Mouse (Mus musculus) frontal cortex, postnatal 10 days (tissue): ENCODE measurements around the gene Itgb2.
A peak's percentile ranks its signal among the peaks of the same experiment; 100 is the strongest.

Source experiments
- DNase-seq, 2 experiments: peaks; one replicate each; pipeline ENCODE4 v3.0.0; 2022; ENCODE audit warnings: low spot score in 2 of 2, mixed read lengths in 1 of 2

Gene Itgb2

DNA sequence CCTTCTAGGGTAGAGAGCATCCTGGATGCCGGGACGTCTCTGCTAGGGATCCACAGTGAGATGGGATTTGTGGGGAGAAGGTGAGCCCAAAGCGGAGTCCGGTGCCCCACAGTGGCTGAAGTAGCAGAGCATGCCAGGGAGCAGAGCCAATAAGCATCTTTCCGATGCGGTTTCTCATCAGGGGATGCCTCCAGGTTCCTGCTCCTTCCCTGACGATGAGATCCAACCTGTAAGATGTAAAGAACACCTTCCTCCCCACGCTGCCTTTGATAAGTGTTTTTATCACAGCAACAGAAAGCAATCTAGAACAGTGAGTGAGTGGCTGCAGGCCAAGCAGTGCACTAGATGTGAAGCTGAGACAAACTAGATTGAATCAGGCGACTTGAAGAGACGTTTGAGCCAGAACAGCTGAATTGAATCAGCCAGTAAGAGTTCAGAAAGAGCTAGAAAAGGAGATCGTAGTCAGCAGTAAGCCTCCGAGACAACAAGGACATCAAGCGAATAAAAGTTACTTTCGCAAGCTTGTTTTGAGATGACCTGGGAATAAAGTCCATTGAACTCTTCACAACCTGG is 13.6 kb upstream of the Itgb2 start:
- DNase-seq = peak in 1 of 2 experiments; percentile 7

DNA sequence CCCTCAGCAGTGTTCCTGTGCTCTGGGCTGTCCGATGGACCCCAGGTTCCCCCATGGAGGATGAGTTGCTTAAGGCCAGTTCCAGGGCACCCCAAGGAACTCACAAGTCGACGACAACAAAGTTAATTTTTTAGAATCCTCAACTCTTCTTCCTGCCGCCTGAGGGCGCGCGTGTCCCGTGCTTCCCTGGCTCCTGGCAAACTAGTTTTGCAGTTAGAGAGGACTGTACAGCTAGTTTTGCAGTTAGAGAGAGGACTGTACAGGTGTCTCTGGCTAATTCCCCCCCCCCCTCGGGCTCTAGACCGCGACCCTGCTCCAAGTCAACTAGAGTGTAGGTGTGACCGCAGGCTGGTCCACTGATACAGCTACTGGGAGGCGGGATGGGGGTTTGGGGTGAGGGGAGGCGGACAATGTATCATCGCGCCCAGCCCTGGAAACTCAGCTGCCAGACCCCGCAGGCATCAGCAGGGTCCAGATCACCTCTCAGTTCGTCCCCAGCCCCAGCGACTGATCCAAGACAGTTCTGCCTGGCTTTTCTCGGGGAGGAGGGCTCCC is 12.9 kb upstream of the Itgb2 start:
- DNase-seq = peak in 1 of 2 experiments; percentile 53

DNA sequence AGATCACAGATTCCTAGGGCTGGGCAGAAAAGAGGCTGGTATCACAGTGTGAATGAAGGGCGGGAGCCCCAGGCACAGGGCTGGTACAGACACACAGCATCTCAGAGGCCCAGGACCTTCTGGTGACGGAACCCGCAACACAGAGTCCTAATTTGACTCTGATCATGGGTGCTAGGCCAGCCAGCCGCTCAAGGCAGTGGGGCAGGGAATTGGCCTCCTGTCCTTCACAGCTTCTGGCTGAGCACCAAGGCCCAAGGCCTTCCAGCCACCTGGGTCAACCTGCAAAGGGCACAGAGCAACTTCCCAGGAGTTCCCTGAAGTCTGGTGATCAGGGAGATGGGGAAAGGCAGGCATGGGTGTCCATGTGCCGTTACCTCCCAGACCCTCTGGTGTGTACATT is 12.3 kb upstream of the Itgb2 start:
- DNase-seq = peak in 1 of 2 experiments; percentile 10

DNA sequence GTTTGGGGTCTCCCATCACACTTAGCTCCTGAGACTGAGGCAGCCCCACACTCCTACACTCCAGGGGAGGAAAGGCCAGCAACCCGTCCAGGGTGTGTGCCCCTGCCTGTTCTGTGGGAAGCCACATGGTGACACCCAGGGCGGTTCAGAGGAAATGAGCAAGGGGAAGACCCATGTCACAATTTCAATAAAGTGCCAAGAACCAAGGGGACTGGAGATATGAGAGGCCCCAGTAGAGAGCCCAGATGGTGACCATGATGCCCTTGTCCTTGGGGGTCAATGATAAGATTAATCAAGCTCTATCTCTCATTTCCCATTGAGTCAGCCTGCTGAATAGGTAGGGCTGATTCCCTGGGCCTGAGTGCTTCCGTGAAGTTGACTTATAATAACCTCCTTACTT is 10.9 kb upstream of the Itgb2 start:
- no peak for DNase-seq

DNA sequence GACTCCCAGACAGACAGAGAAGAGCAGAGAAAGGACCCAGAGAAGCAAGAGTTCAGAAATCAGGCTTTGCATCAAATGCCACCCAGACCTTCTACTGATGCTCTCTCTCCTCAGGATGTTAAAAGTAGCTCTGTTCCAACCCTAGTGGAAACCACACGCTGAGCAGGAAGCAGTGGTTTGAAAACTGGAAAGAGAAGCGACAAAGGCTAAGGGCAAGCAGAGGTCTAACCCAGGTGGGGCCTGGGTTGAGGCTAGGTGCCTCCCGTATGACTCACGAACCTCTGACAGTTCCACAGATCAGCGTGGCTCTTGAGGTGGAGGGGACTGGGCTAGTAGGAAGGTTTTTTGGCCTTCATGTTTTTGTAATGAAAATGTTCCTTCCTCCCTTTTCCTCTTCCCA is 9.6 kb upstream of the Itgb2 start:
- DNase-seq = no peak

DNA sequence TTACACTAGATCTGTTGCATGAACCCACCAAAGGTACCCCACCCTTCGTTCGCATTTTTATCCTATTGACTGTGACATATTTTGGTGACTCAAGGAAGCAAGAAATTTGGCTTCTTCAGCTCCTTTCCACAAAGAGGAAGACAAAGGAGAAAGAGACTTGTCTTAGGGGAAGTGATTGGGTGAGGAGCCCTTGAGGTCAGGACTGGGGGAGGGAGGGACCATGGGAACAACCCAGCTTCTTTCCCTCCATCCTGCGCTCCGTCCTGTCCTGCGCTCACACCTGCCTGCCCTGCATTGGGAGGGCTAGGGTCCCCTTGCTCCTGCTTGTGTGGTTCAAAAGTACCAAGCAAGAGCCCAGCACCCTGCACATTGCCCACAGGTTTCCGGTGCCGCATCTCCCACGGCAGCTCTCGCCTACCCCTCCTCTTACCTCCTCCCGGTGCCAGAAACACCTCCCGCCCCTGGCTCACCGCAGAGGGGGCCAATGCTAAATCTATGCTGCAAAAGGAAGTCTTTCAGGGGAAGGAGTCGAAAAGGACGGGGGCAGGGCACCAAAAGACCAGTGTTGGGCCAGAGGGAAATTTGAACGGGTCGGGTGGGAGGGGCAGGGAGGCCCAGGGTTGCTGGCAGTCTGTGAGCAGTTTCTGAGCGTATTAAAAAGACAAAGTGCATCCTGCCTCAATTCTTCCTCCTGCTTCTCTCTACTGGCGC is 7.9 kb upstream of the Itgb2 start:
- DNase-seq = no peak

DNA sequence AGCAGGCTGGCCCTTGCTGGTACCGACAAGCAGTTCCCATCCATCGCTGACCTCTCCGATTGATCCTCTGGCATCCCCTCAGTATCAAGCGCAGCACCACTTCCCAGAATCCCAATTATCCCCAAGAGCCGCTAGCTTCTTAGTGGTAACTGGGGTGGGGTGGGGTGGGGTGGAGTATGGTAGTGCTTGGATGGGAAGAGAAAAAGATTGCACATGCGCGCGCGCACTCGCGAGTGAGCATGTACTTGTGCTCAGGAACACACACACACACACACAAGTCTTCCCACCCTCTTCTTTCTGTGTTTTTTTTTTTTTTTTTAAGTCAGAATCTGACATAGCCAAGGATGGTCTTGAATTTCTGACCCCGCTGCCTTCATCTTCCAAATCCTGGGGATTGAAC is 7.3 kb upstream of the Itgb2 start:
- DNase-seq = no peak

DNA sequence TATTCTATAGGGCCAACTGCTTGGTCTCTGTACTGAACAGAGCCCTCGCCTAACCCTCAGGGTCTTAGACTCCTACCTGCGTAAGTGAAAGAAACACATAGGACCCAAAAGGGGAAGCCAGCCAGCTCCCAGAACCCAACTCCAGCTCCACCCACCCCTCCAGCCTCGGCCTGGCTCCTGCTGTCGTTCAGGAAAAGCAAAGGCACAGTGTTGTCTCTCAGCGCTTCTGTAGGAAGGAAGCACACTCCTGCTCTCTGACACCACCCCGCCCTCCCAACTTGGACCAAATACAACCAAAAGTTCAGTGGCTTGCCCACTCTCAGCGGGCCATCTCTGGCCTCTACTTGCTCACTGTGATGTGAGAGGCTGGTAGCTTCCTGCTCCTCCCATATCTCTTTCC is 6.7 kb upstream of the Itgb2 start:
- no peak for DNase-seq

DNA sequence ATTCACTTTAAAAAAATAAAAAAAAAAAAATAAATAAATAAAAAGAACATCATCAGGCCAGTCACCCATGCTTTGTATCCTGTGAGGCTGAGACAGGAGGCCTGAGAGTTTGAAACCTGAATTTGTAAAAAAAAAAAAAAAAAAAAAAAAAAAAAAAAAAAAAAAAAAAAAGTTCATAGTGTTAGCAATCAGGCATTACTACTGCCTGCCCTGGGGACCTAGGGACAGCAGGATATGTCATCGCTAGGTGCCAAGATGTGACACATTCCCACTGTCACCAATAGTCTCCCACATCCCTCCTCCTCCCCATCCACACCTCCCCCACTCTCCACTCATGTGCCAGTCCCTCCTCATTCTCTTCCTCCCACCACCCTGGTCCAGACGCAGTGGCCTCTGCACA is 3.6 kb upstream of the Itgb2 start:
- DNase-seq = no peak

DNA sequence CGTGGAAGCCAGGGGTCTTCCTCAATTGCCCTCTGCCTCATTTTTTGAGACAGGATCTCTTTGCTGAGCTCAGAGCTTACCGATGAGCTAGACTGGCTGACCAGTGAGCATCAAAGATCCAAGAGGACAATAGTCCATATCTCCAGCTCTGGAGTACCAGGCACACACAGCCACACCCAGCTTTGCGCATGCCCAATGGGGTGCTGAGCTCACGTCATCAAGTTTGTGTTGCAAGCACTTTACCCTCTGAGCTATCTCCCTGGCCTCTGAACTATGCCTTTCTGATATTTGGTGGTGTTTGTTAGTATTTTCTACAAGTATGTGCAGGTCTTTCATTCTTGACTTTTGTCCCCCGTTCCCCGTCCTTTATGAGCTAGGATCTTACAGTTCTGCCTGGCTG is 1.4 kb upstream of the Itgb2 start:
- DNase-seq = no peak

DNA sequence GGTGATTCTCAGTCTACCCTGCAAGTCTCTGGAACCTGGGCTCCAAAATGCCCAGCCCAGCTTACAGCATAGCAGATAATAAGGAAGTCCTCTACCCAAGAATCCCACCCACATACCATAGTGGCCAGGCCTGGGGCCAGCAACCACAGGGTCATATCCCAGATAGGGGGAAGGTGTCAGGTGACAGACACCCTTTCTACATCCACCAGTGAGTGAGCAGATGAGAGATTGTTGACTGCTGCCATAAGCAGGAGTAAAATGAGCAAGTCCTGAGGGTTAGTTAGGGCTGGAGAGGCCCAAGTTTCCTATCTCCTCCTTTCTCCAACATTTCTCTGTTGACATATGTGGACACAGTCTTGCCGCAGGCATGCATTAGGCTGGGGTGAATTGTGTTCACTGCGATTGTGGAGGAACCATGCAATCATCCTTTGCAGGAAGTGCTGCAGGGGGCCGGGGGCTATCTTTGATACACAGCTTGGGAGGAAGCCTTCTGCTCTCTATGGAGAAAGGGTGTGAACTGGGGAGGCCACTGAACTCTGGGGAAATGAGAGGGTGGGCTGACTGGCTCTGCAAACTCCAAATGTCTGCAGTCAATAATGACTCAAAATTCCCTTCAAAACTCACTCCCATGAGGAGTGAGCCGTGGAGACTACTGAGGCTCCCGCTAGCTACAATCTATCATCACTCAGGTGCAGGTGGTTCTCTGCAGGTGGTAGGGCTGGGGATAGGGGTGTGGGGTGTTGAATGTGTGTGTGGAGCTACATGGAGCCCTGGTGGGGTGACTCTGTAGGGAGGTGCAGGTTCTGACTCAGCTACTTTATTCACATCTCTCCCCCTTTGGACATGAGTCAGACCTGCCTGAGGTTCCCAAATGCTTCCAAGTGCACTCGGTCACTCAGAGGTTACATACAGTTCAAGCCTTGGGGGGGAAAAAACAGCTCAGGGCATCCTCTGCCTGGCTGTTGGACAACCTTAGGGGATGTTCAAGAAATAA is 1.3 kb downstream of the Itgb2 start:
- DNase-seq = no peak

DNA sequence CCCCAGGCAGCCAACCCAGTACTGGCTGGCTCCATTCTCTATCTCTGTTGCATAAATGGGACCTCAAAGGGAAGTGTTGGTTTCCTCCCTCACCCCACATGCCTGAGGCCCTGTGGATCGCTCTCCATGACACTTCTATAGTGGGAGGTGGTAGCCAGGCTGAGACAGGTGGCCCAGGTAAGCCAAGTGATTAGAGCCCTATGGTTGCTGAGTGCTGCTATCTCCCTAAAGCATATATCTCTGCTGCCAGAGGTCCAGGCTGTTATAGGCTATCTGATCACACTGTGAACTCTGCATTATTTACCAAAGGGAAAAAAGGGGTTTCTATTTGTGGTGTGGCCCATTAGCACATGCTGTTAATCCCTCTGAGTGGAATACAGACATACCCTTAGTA is 2.0 kb downstream of the Itgb2 start:
- no peak for DNase-seq

DNA sequence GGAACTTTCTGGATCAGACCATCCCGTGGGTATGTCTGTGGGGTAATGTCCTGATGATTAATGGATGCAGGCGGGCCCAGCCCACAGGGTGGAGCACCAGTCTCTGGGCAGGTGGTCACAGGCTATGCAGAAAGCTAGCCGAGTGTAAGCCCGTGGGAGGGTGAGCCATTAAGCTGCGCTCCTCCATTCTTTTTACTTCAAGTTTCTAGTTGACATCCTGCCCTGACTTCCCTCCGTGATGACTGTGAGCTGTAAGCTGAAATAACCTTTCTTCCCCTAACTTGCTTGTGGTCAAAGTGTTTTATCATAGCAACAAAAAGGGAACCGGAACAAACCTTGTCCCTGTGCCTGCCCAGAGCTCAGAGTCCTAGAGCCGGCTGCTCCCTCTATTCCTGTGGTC is 6.7 kb downstream of the Itgb2 start:
- DNase-seq = no peak

DNA sequence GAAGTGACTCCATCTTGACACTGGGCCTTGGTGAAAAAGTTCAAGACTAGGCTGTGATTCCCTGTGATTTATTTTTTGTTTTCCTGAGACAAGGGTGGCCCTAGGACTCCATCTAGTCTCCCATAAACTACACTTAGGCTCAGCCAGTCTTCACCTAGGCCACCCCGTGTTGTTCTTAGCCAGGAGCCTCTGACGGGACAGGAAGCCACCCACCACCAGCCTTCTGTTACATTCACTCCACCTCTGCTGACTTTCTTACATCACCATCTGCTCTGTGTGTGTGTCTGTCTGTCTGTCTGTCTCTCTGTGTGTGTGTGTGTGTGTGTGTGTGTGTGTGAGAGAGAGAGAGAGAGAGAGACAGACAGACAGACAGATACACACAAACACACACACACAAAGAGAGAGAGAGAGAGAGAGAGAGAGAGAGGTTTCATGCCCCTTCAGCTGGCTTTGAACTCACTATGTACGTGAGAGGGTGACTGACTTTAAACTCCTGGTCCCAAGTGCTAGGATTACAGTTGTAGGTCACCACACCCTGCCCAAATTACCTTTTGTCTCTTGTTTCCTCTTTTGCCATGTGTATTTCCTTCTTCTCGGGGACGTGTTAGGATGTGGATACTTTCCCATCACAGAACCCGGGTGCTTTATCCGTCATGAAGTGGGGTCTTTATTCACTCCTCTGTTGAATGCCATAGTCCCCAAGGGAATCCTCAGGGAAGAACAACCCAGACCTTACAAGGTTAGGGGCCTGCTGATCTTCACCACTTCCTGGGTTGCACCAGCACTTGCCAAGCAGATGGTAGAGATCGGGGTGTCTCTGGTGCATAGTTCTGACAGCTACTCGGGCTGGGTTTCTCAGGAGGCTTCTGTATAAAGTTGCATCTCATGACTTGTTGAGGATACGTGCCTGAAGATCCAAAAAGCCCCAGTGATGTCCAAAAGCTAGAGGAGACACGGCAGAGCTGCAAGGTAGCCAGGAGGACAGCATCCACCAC is 7.5 kb downstream of the Itgb2 start:
- no peak for DNase-seq

DNA sequence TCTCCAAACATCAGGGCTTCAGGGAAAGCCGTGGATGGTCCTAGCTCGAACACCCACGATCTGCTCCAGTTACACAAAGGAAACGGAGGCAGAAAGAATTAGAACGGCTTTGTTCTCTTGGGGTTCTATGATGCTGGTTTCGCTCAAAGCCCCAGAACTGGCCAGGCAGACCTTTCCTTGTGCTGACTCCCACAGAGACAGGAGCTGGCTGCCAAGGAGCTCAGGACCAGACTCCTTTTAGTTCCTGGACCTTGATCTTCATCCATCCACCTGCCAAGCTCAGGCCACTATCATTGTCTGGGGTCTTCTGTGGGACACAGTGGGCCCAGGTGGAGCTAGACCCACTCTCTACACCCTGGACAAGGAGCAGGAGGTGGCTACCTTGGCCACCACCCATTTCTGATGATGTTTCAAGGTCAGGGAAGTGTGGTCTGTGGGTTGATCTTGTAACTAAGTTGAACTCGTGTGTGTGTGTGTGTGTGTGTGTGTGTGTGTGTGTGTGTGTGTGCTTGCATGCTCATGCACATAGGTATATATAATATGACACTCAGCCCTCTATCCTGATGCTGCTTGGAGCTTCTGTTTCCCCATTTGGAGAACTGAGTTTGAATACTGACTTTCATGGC is 9.4 kb downstream of the Itgb2 start:
- no peak for DNase-seq

DNA sequence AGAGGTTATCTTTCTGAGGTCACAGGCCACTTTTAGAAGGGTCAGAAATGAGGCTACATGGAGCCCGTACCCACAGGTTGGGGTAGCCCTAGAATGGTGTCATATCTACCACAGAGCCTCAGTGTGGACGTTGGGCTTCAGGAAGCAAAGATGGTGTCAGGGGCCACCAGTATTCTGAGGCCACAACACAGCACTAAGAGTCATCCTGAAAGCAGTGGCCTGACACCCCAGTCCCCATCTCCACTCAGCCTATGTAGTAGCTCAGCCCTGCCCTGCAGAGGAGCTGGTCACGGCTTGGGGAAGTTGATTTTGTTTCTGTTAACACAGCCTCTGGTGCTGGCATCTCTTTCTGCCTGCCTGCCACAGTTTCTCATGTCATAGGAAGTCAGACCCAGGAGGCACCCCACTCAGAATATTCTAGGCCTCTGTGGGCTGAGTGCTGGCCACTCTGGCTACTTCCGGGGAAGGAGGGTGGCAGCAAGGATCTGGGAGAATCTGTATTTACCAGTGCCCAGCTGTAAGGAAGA is 10.6 kb downstream of the Itgb2 start:
- no peak for DNase-seq

DNA sequence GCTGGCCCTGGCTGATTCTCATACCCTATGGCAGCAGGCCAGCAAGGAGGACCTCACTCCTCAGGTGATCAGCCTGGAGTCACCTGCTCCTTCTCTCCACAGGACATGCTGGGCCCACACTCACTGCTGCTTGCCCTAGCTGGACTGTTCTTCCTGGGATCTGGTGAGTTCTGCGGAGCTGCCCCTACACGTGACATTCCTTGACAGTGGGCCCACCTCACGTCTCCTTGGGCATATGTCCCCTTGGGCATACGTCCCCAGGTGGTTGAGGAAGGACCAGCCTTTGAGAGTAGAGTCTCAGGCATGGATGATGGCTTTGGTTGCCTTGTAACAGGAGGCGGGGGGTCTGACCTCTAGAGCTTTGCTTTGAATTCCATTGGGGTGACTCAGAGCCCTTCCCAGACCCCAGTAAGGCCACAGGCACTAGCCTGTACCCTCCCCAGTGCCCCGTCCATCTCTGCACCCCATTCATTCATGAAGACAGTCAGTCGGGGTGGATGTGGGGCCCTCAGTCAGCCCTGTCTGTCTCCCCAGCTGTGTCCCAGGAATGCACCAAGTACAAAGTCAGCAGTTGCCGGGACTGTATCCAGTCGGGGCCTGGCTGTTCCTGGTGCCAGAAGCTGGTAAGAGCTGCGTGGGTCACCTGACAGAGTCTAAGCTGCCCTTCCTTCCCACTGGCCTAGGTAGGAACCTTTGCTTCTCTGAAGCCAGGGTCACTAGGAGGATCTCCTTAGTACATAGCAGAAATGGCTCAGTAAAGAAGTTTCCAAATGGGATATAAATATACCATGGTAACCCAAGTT is 12.0 kb downstream of the Itgb2 start:
- DNase-seq = no peak

DNA sequence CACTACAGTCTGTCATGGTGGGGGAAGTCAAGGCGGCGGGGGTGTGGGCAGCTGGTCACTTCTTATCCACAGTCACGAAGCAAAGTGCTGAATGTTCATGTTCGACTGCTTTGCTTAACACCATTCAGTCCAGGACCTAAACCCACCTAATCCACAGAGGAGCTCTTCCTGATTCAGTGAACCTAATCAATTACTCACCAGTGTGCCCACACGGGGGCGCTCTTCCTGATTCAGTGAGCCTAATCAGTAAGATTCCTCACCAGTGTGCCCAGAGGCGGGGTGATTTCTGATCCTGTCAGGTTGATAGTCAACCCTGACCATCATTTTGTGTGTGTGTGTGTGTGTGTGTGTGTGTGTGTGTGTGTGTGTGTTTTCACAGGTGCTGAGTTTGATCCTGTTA is 13.2 kb downstream of the Itgb2 start:
- DNase-seq = no peak

DNA sequence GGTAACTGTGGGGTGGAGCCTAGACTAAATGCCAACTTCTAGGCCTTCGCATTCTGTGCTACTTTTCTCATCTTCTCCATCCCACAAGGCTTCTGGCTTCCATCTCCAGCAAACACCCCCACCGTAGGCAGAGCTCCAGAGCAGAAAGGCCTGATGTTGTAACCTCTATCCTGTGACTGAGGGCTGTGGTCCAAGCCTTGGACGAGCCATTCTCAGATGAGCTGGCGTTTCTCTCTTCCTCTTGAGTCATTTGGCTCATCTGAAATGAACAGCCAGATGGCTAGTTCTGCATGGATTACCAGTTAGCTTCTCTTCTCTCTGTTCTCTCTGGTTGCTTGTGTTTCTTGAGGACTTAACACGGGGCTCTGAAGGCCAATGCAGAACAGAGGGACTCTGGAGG is 14.9 kb downstream of the Itgb2 start:
- no peak for DNase-seq

DNA sequence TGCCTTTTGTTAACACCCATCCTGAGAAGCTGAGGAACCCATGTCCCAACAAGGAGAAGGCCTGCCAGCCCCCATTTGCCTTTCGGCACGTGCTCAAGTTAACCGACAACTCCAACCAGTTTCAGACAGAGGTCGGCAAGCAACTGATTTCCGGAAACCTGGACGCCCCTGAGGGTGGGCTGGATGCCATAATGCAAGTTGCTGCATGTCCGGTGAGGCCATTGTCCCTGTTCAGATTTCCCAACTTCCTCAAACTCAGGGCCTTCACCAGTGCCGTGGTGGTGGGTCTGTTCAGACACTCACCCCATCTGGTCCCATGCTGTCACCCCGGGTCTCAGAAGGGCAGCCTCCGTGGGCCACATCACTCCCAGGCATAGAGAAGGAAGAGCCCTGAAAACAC is 18.5 kb downstream of the Itgb2 start:
- no peak for DNase-seq
